Mouse (Mus musculus): ENCODE measurements around the gene Ivd. TPM values are rescaled to one million over a fixed set of nuclear protein-coding genes. Genes with fewer than 3 reads are reported as not detected.

The Ivd gene
- polyA plus RNA-seq, 1 experiment from 2014 or later: 43.0 TPM

GRCm38 (mm10) chr2:118887440-118887839 is 25.7 kb downstream of the Ivd start:
- ATAC-seq (replicated peaks): no peak
- H3K4me3 ChIP-seq: 0 out of 2 replicates have a peak overlapping the region, but pooled peaks have one; percentile 9
- 65% methylated on average over 13 of the region's 13 CpGs for WGBS
- H3K9ac ChIP-seq: no peak overlapping the region
- peaks cover 6% of the 10 kb centered on the region for H3K4me1 ChIP-seq
- no peaks in the 10 kb centered on the region for H3K9me3 ChIP-seq
- H3K27ac ChIP-seq: no peak overlapping the region
- H3K4me2 ChIP-seq: peak overlapping the region; percentile 35
- H3K36me3 ChIP-seq (replicated peaks): no peaks in the 10 kb centered on the region
- H3K27me3 ChIP-seq (replicated peaks): 0 out of 2 replicates have a peak, but pooled peaks cover 6% of the 10 kb centered on the region

GRCm38 (mm10) chr2:118887845-118888548 is 26.2 kb downstream of the Ivd start:
- 25% methylated on average over 14 of the region's 14 CpGs for WGBS
- H3K36me3 ChIP-seq (replicated peaks): no peaks in the 10 kb centered on the region
- no peak overlapping the region for H3K9ac ChIP-seq
- peak; percentile 63 for ATAC-seq (replicated peaks)
- H3K9me3 ChIP-seq: no peaks in the 10 kb centered on the region
- H3K27ac ChIP-seq: no peak overlapping the region
- 0 out of 2 replicates have a peak overlapping the region, but pooled peaks have one; percentile 9 for H3K4me3 ChIP-seq
- peaks cover 6% of the 10 kb centered on the region for H3K4me1 ChIP-seq
- peaks cover 9% of the 10 kb centered on the region; the same call in 1 of the 2 replicates for H3K27me3 ChIP-seq (replicated peaks)
- H3K4me2 ChIP-seq: peak overlapping the region; percentile 35

- H3K27me3 ChIP-seq (replicated peaks): peaks cover 28% of the 10 kb centered on the region
- H3K4me3 ChIP-seq: no peak overlapping the region
- peaks cover 8% of the 10 kb centered on the region for H3K4me1 ChIP-seq
- WGBS: 93% methylated on average over 4 of the region's 4 CpGs
- H3K9ac ChIP-seq: no peak overlapping the region
- no peak for ATAC-seq (replicated peaks)
- no peaks in the 10 kb centered on the region for H3K36me3 ChIP-seq (replicated peaks)
- no peaks in the 10 kb centered on the region for H3K9me3 ChIP-seq
- no peak overlapping the region for H3K4me2 ChIP-seq
- no peak overlapping the region for H3K27ac ChIP-seq
Observed at GRCm38 (mm10) chr2:118891173-118891572, 29.4 kb downstream of the Ivd start.

- WGBS: under 1% methylated on average over 38 of the region's 38 CpGs
- Histone ChIP-seq H3K36me3 (replicated peaks) (no peaks in the 10 kb centered on the region), H3K9me3 (no peaks in the 10 kb centered on the region), H3K4me2 (peak overlapping the region; percentile 80), H3K27me3 (replicated peaks) (peaks cover 64% of the 10 kb centered on the region), H3K4me1 (peaks cover 34% of the 10 kb centered on the region), H3K9ac (peak overlapping the region; percentile 40), H3K27ac (no peak overlapping the region), H3K4me3 (peak overlapping the region; percentile 41)
- no peak for ATAC-seq (replicated peaks)
Observed at GRCm38 (mm10) chr2:118895990-118896913, 34.5 kb downstream of the Ivd start.

GRCm38 (mm10) chr2:118896914-118897291 is 35.1 kb downstream of the Ivd start:
- Histone ChIP-seq H3K4me1 (peaks cover 34% of the 10 kb centered on the region), H3K4me3 (peak overlapping the region; percentile 41), H3K9ac (peak overlapping the region; percentile 40), H3K4me2 (peak overlapping the region; percentile 80), H3K36me3 (replicated peaks) (no peaks in the 10 kb centered on the region), H3K27me3 (replicated peaks) (peaks cover 64% of the 10 kb centered on the region), H3K9me3 (no peaks in the 10 kb centered on the region), H3K27ac (no peak overlapping the region)
- 0% methylated on average over 13 of the region's 13 CpGs for whole genome bisulfite sequencing
- ATAC-seq (replicated peaks): no peak

GRCm38 (mm10) chr2:118897392-118897791 is 35.6 kb downstream of the Ivd start:
- Histone ChIP-seq H3K9me3 (no peaks in the 10 kb centered on the region), H3K4me2 (peak overlapping the region; percentile 80), H3K4me1 (peaks cover 34% of the 10 kb centered on the region), H3K27ac (no peak overlapping the region), H3K27me3 (replicated peaks) (peaks cover 64% of the 10 kb centered on the region), H3K4me3 (peak overlapping the region; percentile 41; the same call in 1 of the 2 replicates), H3K36me3 (replicated peaks) (no peaks in the 10 kb centered on the region), H3K9ac (no peak overlapping the region)
- no peak for ATAC-seq (replicated peaks)
- WGBS: 4% methylated on average over 7 of the region's 7 CpGs

- H3K27me3 ChIP-seq (replicated peaks): peaks cover 63% of the 10 kb centered on the region
- ATAC-seq (replicated peaks): no peak
- H3K9ac ChIP-seq: no peak overlapping the region
- H3K36me3 ChIP-seq (replicated peaks): no peaks in the 10 kb centered on the region
- H3K27ac ChIP-seq: no peak overlapping the region
- H3K4me2 ChIP-seq: no peak overlapping the region; the same call in 1 of the 2 replicates
- WGBS: 0% methylated on average over 11 of the region's 11 CpGs
- H3K4me3 ChIP-seq: no peak overlapping the region
- no peaks in the 10 kb centered on the region for H3K9me3 ChIP-seq
- H3K4me1 ChIP-seq: peaks cover 35% of the 10 kb centered on the region
Observed at GRCm38 (mm10) chr2:118897808-118898207, 36.1 kb downstream of the Ivd start.

- Histone ChIP-seq H3K9me3 (no peaks in the 10 kb centered on the region), H3K4me3 (no peak overlapping the region), H3K9ac (no peak overlapping the region), H3K4me1 (peaks cover 45% of the 10 kb centered on the region), H3K4me2 (no peak overlapping the region), H3K36me3 (replicated peaks) (no peaks in the 10 kb centered on the region), H3K27ac (no peak overlapping the region), H3K27me3 (replicated peaks) (peaks cover 58% of the 10 kb centered on the region)
- 4% methylated on average over 4 of the region's 4 CpGs for WGBS
- ATAC-seq (replicated peaks): no peak
Observed at GRCm38 (mm10) chr2:118898771-118899170, 37.0 kb downstream of the Ivd start.

- WGBS: 9% methylated on average over 7 of the region's 7 CpGs
- ATAC-seq (replicated peaks): no peak
Observed at GRCm38 (mm10) chr2:118899306-118899705, 37.6 kb downstream of the Ivd start.

GRCm38 (mm10) chr2:118899981-118900825 is 38.4 kb downstream of the Ivd start, which contains the start of gene Bahd1:
TSS of gene Bahd1 (plus strand) at chr2:118900377.
- 1% methylated on average over 32 of the region's 32 CpGs for WGBS
- Histone ChIP-seq H3K9me3 (no peaks in the 10 kb centered on the region), H3K4me2 (peak within 1 kb of the TSS; percentile 96), H3K4me1 (peaks cover 55% of the 10 kb centered on the region), H3K9ac (peak within 1 kb of the TSS; percentile 42), H3K4me3 (peak within 1 kb of the TSS; percentile 94), H3K27me3 (replicated peaks) (peaks cover 45% of the 10 kb centered on the region), H3K27ac (no peak within 1 kb of the TSS), H3K36me3 (replicated peaks) (no peaks in the 10 kb centered on the region)
- ATAC-seq (replicated peaks): peak; percentile 6

More at GRCm38 (mm10) chr2:118899306-118899705, 37.6 kb downstream of the Ivd start:
- peaks cover 50% of the 10 kb centered on the region for H3K4me1 ChIP-seq
- no peak overlapping the region for H3K9ac ChIP-seq
- no peak overlapping the region for H3K4me3 ChIP-seq
- H3K36me3 ChIP-seq (replicated peaks): no peaks in the 10 kb centered on the region
- peaks cover 53% of the 10 kb centered on the region for H3K27me3 ChIP-seq (replicated peaks)
- H3K9me3 ChIP-seq: no peaks in the 10 kb centered on the region
- H3K27ac ChIP-seq: no peak overlapping the region
- H3K4me2 ChIP-seq: no peak overlapping the region

- no peak; the same call in 1 of the 2 replicates for ATAC-seq (replicated peaks)
- H3K4me1 ChIP-seq: peaks cover 60% of the 10 kb centered on the region
- H3K36me3 ChIP-seq (replicated peaks): no peaks in the 10 kb centered on the region
- peak overlapping the region; percentile 94 for H3K4me3 ChIP-seq
- no peaks in the 10 kb centered on the region for H3K9me3 ChIP-seq
- peak overlapping the region; percentile 96 for H3K4me2 ChIP-seq
- peaks cover 40% of the 10 kb centered on the region for H3K27me3 ChIP-seq (replicated peaks)
- WGBS: 0% methylated on average over 11 of the region's 11 CpGs
- H3K27ac ChIP-seq: no peak overlapping the region
- peak overlapping the region; percentile 42 for H3K9ac ChIP-seq
Observed at GRCm38 (mm10) chr2:118900826-118901140, 39.0 kb downstream of the Ivd start.

All from midbrain, embryonic 15.5 days (tissue).